Mouse (Mus musculus) yolk sac, embryonic 10.5 days (tissue): ENCODE measurements at regions not wholly inside any gene's neighbourhood (a gene's known extent, or its start where the extent isn't known, plus 50 kb on each side); places are given as distances from the start of the nearest gene placed in this dataset.

Source experiments
- DNase-seq: peaks from one replicate; pipeline ENCODE4 v3.0.0-alpha.2; 2017; ENCODE audit warnings: low spot score

DNA sequence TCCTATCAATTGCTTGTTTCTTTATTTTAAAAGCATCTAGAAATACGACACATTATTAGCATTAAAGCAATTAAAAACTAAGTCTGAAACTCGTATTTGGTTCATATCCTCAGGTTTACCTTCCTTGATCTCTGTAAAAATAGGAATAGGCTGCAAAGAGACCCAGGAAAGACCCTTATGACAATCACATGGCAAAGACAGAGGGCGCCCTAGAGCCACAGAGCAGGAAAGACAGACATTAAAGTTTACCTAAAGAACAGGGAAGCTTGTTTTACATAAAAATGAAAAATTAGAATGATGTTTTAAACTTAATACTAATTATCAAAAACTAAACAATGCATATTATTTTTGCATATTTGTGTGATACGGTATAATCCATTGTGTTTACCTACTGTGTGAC lies 153.2 kb downstream of the Usp25 start:
- no peak for DNase-seq

DNA sequence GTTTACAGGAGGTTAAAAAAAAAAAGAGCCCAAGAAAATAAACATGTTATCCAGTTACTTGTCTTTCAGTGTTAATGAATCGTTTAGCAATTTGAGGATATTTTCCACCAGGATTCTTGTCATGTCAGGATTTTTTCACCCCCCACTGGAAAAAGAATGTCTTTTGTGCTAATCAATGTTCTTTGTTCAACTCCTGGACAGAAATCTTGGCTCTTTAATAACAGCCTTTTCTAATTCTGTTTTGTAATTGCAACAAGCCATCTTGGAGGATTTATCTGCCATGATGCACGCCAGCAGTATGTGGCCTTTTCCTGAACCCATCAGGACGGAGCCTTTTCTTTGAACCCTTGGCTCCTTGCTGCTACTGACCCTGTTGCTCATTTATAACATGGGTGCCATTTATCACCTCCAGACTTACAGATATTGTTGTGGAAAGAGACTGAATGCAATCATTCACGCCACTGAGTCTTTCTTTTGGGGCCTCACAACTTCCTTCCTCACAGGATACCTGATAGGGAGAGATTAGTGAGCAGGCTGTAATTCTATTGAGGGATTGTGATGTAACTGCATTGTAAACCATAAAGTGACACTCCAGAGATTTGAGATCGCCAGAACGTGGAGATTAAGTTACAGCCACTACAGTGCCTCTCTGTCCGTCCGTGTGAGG lies 159.7 kb downstream of the Usp25 start:
- peak; percentile 11 for DNase-seq

DNA sequence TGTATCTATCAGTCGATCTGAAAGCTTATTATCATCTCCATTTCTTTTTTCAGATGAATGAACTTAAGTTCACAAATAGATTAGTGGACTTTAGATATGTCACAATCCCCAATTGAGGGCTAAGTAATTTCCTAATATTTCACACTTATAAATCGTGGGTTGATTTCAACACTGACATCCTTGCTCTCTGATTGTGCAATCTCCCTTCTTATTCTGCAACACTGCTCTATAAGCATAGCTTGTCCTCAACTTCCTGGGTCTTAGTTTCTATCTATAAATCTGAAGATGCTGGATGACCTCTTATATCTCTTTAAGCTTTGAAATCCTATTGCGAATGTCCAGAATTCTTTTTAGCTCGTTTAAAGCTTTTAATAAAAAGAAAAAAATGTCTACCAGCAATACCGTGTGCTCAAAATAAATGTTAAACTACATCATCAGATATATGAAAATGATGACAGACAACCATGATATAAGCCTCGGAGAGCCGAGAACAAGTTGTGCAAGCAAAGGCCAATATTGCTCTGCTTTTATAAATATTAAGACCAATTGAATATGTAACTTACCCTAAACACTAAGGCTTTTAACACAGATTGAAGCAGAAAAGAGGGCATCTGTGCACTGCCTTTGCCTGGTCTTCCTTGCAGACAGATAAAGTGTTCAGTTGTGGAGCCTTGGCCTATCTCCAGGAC lies 161.4 kb downstream of the Usp25 start:
- no peak for DNase-seq

DNA sequence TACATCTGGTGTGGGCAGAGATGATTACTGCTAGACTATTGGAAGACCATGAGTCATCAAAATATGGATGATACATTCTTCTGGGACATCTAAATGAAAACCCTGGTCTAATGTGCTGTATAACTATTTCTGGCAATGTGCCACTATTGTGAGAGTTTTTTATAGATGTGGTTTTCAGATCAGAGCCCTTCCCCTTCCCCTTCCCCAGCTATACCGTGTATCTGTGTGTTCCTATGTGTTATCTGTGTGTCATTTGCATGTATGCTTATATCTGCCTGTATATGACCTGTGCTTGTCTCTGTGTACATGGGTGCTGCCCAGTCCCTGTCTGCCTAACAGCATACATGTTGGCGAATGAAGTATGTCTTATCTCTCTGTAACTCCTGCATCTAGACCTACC lies 167.5 kb downstream of the Usp25 start:
- no peak for DNase-seq
